Mouse (Mus musculus) embryonic fibroblast, embryonic 13.5 days (primary cell): ENCODE data around the gene Gm20388. TPM values are rescaled to one million over a fixed set of nuclear protein-coding genes. Genes with fewer than 3 reads are reported as not detected.
A peak's percentile ranks its signal among the peaks of the same experiment; 100 is the strongest.

Source experiments
- H3K27ac ChIP-seq: 2 replicates; pipeline ENCODE4 v1.5.1; 2012; ENCODE audit warnings: low read length, control low read depth, inconsistent platforms; ENCODE audit not compliant: insufficient read depth
- H3K4me1 ChIP-seq: 2 replicates; pipeline ENCODE4 v1.6.1; 2011; ENCODE audit warnings: low read length; ENCODE audit not compliant: control insufficient read depth, insufficient read depth
- H3K4me3 ChIP-seq: 2 replicates; pipeline ENCODE4 v1.5.1; 2011; ENCODE audit warnings: mild to moderate bottlenecking, control low read depth, low read length; ENCODE audit not compliant: insufficient read depth
- CTCF ChIP-seq: IDR thresholded peaks from 2 replicates; pipeline ENCODE4 v1.5.1; 2011; ENCODE audit warnings: mild to moderate bottlenecking, control low read depth, low read length, moderate library complexity, borderline replicate concordance; ENCODE audit not compliant: insufficient read depth
- POLR2A ChIP-seq: IDR thresholded peaks from 2 replicates; pipeline ENCODE4 v1.6.1; 2011; ENCODE audit warnings: low read depth, mild to moderate bottlenecking, control low read depth, low read length, moderate library complexity
- polyA plus RNA-seq: library from polyadenylated mRNA; stranded (reverse); fragments of >200 nt; gene quantifications from 2 replicates; pipeline ENCODE4 v1.2.4, GENCODE M21; 2011; ENCODE audit warnings: low read depth; ENCODE audit not compliant: missing spikeins, insufficient read length

Gm20388 gene
- polyA plus RNA-seq, 1 experiment = 82.8 TPM

DNA sequence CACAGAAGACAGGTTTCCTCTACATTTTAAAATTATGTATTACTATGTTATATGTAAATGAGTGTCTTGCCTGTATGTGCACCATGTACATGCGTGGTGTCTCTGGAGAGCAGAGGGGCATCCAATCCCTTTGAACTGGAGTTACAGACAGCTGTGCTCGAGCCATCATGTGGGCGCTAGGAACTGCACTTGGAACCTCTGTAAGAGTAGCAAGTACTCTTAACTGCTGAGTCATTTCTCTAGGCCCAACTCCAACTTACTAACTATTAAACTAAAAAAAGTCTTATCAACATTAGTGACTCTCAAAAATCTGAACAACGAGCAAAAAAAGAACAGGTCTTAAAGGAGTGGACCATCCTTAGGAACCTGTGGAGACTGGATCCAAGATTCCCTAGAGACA, 3065.4 kb downstream of the Gm20388 start:
- H3K27ac ChIP-seq = no peak overlapping the region
- peaks cover 11% of the 10 kb centered on the region; the same call in 1 of the 2 replicates for H3K4me1 ChIP-seq
- H3K4me3 ChIP-seq = no peak overlapping the region
- TF ChIP-seq CTCF = no peak
- no peak for TF ChIP-seq POLR2A

DNA sequence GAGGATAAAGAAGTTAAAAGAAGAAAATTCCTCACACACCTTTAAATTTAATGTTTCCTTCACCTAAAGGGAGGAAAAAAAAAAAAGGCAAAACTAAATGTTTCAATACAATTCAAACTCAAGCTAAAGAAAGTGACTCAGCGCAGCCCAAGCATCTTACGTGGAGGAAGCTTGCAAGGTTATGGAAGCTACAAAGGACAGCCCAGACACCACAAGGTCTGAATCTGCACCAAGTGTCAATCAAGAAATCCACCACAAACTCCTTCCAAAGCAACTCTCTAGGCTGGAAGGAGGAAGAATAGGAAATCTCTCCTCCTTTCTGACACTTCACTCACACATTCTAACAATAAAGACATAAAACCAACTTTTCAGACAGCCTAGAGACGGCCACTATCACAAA, 3068.8 kb downstream of the Gm20388 start:
- peaks cover 15% of the 10 kb centered on the region for H3K4me1 ChIP-seq
- no peak overlapping the region for H3K27ac ChIP-seq
- H3K4me3 ChIP-seq = no peak overlapping the region
- TF ChIP-seq CTCF (no peak), POLR2A (no peak)

DNA sequence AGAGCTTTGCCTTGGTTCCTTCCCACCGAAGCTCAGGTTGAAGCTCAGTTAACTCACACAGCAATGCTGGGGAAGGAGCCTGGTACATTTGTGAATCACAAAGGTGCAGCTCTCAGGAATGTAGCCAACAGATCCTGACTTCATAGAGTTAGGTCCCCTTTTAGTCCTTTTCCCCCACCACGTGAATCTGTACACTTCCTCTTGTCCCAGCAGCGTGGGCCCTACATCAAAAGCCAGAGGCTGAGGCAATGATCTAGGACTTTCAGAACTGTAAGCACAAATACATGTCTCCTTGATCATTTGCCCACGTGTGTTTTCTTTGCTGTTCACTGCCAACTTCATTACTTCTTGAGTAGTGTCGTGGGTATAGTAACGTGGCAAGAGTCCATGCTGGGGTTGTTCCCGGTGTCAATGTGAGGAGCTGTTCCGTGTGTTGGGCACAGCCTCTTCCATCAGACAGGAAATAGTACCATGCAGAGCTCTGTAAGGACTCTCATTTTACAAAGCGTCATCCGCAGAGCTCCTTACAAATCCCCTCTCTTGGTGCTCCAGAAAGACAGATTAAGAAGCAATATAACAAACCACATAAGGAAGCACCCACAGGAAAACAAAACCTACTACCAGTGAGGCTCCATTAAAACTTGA, 3069.3 kb downstream of the Gm20388 start:
- H3K4me1 ChIP-seq = peaks cover 15% of the 10 kb centered on the region
- no peak for TF ChIP-seq POLR2A
- no peak for TF ChIP-seq CTCF
- no peak overlapping the region for H3K27ac ChIP-seq
- no peak overlapping the region for H3K4me3 ChIP-seq

DNA sequence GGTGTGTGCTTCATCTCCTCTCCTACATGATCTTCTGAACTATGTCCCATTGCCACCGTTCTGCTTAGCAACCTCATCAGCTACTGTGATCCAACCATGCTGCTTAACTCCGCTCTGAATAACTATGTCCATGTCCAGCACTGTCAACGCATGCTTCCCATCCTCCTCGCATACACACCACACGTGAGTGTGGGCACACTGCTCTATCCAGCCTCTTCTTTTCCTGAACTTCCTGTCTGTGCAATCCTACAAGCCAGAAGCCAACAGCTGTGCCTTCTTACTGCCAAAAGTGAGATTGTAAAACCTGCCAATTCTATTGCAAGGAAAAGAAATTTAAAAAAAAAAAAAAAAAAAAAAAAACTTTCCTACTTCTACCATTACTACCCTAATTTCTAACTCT, 3071.0 kb downstream of the Gm20388 start:
- TF ChIP-seq POLR2A (no peak), CTCF (no peak)
- no peak overlapping the region for H3K27ac ChIP-seq
- no peak overlapping the region for H3K4me3 ChIP-seq

DNA sequence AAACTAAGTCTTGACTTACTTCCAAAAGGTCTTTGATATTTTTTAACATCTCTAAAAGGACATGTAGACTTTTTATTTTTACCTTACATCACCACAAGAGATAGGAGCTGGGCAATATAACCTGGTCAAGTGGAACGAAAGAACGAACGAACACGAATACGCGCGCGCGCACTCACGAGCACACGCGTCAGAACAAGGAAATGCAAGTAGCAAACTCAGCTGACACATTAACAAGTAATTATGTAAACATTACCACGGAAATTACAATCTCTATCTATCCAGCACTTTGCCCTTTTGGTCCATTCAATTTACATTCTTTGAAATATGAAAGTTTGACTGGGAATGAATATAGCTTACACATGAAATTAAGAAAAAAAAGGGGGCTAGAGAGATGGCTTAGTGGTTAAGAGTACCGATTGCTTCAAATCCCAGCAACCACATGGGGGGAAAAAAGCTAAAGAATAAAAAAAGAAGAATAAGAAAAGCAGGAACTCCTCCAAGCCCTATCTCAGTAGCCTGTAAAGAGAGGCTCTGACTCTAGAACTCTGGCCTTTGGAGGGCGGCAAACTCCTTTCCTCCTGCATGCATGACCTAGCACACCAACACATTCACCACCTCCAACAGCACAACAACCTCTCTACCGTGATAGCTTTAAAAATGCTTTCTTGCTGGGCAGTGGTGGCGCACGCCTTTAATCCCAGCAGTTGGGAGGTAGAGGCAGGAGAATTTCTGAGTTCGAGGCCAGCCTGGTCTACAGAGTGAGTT, 3072.7 kb downstream of the Gm20388 start:
- H3K4me1 ChIP-seq = peaks cover 18% of the 10 kb centered on the region
- H3K27ac ChIP-seq = no peak overlapping the region
- no peak overlapping the region for H3K4me3 ChIP-seq
- TF ChIP-seq POLR2A (no peak), CTCF (no peak)

More for the DNA sequence above, 3071.0 kb downstream of the Gm20388 start:
- peaks cover 15% of the 10 kb centered on the region for H3K4me1 ChIP-seq

DNA sequence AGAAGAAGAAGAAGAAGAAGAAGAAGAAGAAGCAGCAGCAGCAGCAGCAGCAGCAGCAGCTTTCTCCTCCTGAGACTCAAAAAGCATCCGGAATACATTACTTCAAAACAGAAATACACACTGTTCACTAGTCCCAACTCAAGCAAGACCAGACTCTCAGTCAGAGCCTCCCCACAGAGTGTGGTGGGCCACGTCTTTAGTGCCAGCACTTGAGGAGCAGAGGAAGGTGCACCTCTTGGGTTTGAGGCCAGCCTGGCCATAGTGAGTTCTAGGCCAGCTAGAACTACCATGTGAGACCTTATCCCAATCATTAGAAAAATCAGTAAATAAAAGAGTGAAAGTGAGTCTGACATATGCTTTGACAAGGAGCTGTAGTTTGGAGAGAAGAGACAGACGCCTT, 3073.5 kb downstream of the Gm20388 start:
- Histone ChIP-seq H3K4me3 (no peak overlapping the region), H3K4me1 (peaks cover 15% of the 10 kb centered on the region), H3K27ac (no peak overlapping the region)
- no peak for TF ChIP-seq POLR2A
- no peak for TF ChIP-seq CTCF

DNA sequence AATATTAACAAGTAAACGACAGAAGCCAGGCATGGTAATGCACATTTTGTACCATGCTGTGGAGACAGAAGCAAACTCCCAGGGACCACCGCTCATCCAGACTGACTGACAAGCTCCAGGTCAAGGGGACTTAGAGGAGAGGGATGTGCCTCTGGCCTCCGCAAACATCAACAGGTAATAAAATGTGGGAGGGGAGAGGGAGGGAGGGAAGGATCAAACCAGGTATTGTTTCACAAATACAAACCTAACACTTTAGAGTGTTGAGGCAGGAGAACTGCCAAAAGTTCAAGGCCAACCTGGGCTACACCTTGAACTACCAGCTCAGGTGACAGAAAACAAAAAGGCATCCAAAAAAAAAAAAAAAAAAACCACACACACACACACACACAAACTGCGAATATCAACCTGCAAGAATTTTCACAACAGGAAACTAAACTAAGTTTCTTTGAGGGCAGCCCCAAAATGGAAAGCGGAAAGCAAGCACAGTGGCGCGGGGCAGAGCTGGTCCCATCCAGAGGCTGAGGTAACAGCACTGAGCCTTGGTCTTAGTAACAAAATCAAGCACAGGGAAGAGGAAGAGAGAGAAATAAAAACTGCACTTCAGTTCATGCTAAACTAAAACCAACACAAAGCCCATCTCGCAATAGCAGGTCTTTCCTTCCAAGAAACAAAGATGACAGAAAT, 3076.0 kb downstream of the Gm20388 start:
- Histone ChIP-seq H3K27ac (no peak overlapping the region), H3K4me3 (no peak overlapping the region), H3K4me1 (peaks cover 8% of the 10 kb centered on the region)
- TF ChIP-seq CTCF = no peak
- no peak for TF ChIP-seq POLR2A

DNA sequence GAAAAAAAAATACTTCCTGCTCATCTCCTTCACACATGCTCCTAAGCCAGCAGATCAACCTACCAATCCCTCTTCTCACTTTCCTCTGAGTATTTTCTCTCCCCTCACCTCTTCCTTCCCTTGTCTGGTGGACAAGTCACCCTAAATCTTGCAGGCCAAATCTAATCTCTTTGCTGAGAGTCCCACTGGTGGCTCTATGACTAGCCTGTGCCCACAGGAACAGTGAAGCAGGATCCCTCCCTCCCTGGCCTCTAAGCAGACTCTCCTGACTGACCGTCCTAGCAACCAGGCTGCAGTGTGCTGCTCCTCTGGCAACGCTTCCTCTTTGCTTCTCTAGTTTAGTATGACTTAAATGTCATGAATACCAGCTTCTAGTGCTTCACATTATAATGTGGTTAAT, 3076.6 kb downstream of the Gm20388 start:
- H3K4me3 ChIP-seq = no peak overlapping the region
- H3K4me1 ChIP-seq = peaks cover 8% of the 10 kb centered on the region
- TF ChIP-seq CTCF = no peak
- no peak for TF ChIP-seq POLR2A
- no peak overlapping the region for H3K27ac ChIP-seq

DNA sequence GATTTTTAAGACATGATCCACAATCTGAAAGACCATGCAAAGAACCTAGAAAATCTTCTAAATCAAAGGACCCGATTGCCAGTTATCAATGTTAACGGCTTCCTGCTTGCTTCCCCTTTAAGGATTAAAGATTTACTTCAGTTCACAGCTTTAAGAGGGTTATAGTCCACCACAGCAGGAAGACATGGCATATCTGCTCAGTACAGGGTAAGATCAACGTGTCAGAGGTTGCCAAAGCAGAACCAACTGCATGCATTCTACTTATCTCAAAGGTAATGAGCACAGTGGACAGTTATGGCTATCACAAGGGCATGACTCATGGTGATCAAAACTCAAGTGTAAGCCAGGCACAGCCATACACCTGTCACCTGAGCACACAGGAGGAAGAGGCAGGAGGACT, 3078.3 kb downstream of the Gm20388 start:
- H3K4me1 ChIP-seq = peaks cover 14% of the 10 kb centered on the region
- H3K4me3 ChIP-seq = no peak overlapping the region
- H3K27ac ChIP-seq = no peak overlapping the region
- TF ChIP-seq CTCF = no peak
- TF ChIP-seq POLR2A = no peak

DNA sequence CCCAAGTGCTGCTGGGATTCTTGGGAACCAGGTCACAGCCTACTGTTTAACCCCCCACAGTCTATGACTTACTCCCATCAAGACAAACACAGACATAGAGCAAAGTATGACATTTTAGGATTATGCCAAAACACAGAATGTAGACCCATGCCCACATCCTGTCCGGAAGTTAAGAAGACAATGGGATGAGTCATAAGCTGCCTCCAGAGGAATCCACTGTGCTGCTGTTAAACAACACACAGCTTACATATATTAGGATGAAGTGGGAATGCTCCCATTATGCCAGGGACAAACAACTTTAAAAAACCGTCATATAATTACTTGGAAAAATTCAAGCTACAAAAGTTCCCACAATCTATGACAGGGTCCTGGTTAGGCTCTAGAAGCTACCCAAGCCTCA, 3079.3 kb downstream of the Gm20388 start:
- H3K4me1 ChIP-seq = peaks cover 19% of the 10 kb centered on the region
- peak overlapping the region; percentile 55 for H3K27ac ChIP-seq
- no peak for TF ChIP-seq POLR2A
- TF ChIP-seq CTCF = no peak
- no peak overlapping the region for H3K4me3 ChIP-seq
